12 mouse cellular contexts compared by ENCODE assay signal in the genomic region with DNA sequence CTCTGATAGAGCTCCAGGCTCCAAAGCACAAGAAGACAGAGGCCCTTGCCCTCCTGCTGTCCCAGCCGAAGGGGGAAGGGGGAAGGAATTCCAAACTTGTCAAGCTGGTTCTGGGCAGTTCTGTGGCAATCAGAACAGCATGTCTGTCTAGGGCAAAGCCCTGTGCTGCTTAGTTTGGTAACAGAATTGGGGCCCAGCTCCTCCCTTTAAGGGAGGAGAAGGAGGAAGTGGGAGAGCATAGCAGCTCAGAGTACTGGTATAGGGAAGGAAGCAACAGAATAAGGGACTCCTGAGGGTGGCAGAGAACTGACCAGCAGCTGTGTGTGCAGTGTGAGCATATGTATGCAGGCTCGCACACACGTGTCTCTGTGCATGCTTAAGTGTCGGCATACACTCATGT. TPM values are rescaled to one million over a fixed set of nuclear protein-coding genes. Genes with fewer than 3 reads are reported as not detected.
DNase-seq lines count a peak whose midpoint lies in the region; ATAC-seq and TF ChIP-seq lines count a peak whose summit lies in the region.
"Had no signal": no experiment of that assay in that cellular context is flagged by ENCODE, and none has a peak within 500 bp of the region (broad histone marks: within the 10 kb centered on the region; RNA-seq: fewer than 3 reads in every experiment).

No protein-coding gene starts in this region.

- WGBS in kidney, adult 2 months, result 67% methylated on average over 4 of the region's 4 CpGs
- 32% methylated on average over 4 of the region's 4 CpGs for WGBS in liver, embryonic 14.5 days (ENCODE audit: insufficient replicate concordance)

- H3K9me3 ChIP-seq in liver, embryonic 14.5 days (ENCODE audit: control insufficient read depth, low read length), result no peaks in the 10 kb centered on the region

- DNase-seq in kidney, adult 2 months, result peak; percentile 4
- no peak for DNase-seq in kidney, postnatal 25 days
- DNase-seq in ZHBTc4 (ENCODE audit: low read depth, low spot score), result peak; percentile 81
- DNase-seq in liver, embryonic 14.5 days (ENCODE audit: low read depth in 3 of 3, low spot score in 3 of 3), result no peak
- DNase-seq in frontal cortex, postnatal 36 days (ENCODE audit: low spot score in 2 of 2), result no peak
- DNase-seq in left cerebral cortex, adult 18-20 months (ENCODE audit: low spot score in 2 of 2), result no peak
- DNase-seq in cerebellum, postnatal 10 days, result no peak
- DNase-seq: adrenal gland, postnatal 10 days; right cerebral cortex, postnatal 14 days had no signal

- no peak overlapping the region for H3K4me3 ChIP-seq in kidney, adult 2 months (ENCODE audit: insufficient read depth, low read depth, low read length)
- no peak overlapping the region for H3K4me3 ChIP-seq in liver, embryonic 14.5 days (ENCODE audit: insufficient read depth in 1 of 2, low read depth in 2 of 2, low read length in 2 of 2)

- H3K27ac ChIP-seq in kidney, adult 2 months (ENCODE audit: insufficient read depth, low read depth, low read length), result no peak overlapping the region
- no peak overlapping the region for H3K27ac ChIP-seq in liver, embryonic 14.5 days

- H3K4me2 ChIP-seq in liver, embryonic 14.5 days (ENCODE audit: low read depth), result no peak overlapping the region

- TF ChIP-seq CTCF in kidney, adult 2 months (conservative IDR thresholded peaks at IDR 0.05; ENCODE audit: insufficient read depth, insufficient read length, low read depth, low read length), result no peak
- TF ChIP-seq CTCF in liver, embryonic 14.5 days (IDR thresholded peaks at IDR 0.05; ENCODE audit: low read depth), result no peak

- peak; percentile 39; the same call in 1 of the 2 replicates for ATAC-seq in liver, embryonic 14.5 days (ENCODE audit: insufficient read depth)
- peak; percentile 36 for ATAC-seq in neutrophil, adult 5-6 weeks (ENCODE audit: extremely low read depth, insufficient number of reproducible peaks, low FRiP score, poor library complexity, severe bottlenecking)

- TF ChIP-seq EP300 in liver, embryonic 14.5 days (IDR thresholded peaks at IDR 0.05; ENCODE audit: low read depth), result no peak

- H3K27me3 ChIP-seq in kidney, adult 2 months (replicated peaks; ENCODE audit: control insufficient read depth, insufficient read depth, low read length), result no peaks in the 10 kb centered on the region
- no peaks in the 10 kb centered on the region for H3K27me3 ChIP-seq in liver, embryonic 14.5 days (ENCODE audit: control insufficient read depth, insufficient read depth, low read length)

- no peak for TF ChIP-seq POLR2A in kidney, adult 2 months (IDR thresholded peaks at IDR 0.05; ENCODE audit: low read depth, low read length)

- no peaks in the 10 kb centered on the region for H3K4me1 ChIP-seq in kidney, adult 2 months (ENCODE audit: control insufficient read depth, insufficient read depth, low read length)
- peaks cover 0 to 8% of the 10 kb centered on the region in 2 experiments; a peak in 2 of 4 replicates for H3K4me1 ChIP-seq in liver, embryonic 14.5 days (replicated peaks; ENCODE audit: control insufficient read depth in 2 of 2, insufficient read depth in 2 of 2, low read length in 1 of 2)

- no peaks in the 10 kb centered on the region for H3K36me3 ChIP-seq in kidney, adult 2 months (ENCODE audit: control insufficient read depth, insufficient read depth, low read length)
- H3K36me3 ChIP-seq in liver, embryonic 14.5 days (replicated peaks; ENCODE audit: control insufficient read depth, insufficient read depth, low read depth), result no peaks in the 10 kb centered on the region

- H3K9ac ChIP-seq in liver, embryonic 14.5 days (replicated peaks), result no peak overlapping the region

RNA-seq across cellular contexts. Expression of a gene that starts 25.6 kb away (rescaled TPM):
- 0.90 and 3.1 TPM in 2 replicates for polyA plus RNA-seq in kidney, adult 2 months (2012; rRNA removed)
- polyA plus RNA-seq in liver, embryonic 14.5 days (2012; rRNA removed), result 5.4 and 7.1 TPM in 2 replicates
- 6.8 and 7.1 TPM in 2 replicates for polyA plus RNA-seq in liver, embryonic 14.5 days (2014; fragmentation: Nextera tagmentation; extraction: Ambion mirVana)
- total RNA-seq in neutrophil, adult 5-6 weeks (2017), result 162 TPM in 2 replicates
- total RNA-seq in left cerebral cortex, adult 18-20 months (2021), result 1 to 10 TPM; 2.9 to 4.0 TPM

RNA-seq across cellular contexts. Expression of a gene that starts 26.0 kb away (rescaled TPM):
- polyA plus RNA-seq in kidney, adult 2 months (2012; rRNA removed), result 3.1 and 3.5 TPM in 2 replicates
- polyA plus RNA-seq in liver, embryonic 14.5 days (2012; rRNA removed), result not detected in 2 replicates
- not detected in 2 replicates for polyA plus RNA-seq in liver, embryonic 14.5 days (2014; fragmentation: Nextera tagmentation; extraction: Ambion mirVana)
- not detected in 2 replicates for total RNA-seq in neutrophil, adult 5-6 weeks (2017)
- not detected for total RNA-seq in left cerebral cortex, adult 18-20 months (2021)
- total RNA-seq: adrenal gland, postnatal 10 days; gastrocnemius, postnatal 4 days; left cerebral cortex, adult 8-10 months had no signal

Comparison
In these comparisons a context has a peak if more than half of its experiments do, and no peak if none do; other contexts are left out.
1. DNase-seq: peak in kidney, adult 2 months (single experiment) and ZHBTc4 (single experiment); none in kidney, postnatal 25 days (0 of 2), liver, embryonic 14.5 days (0 of 3), frontal cortex, postnatal 36 days (0 of 2), left cerebral cortex, adult 18-20 months (0 of 2) and cerebellum, postnatal 10 days (0 of 2).
2. RNA of a gene that starts 25.6 kb away (total RNA-seq): 162 TPM in neutrophil, adult 5-6 weeks; 2.9 to 4.0 TPM in left cerebral cortex, adult 18-20 months; every median in the first group is over 10 times any median in the second.